Mouse (Mus musculus): ENCODE measurements around the gene Gm884. TPM values are rescaled to one million over a fixed set of nuclear protein-coding genes. Genes with fewer than 3 reads are reported as not detected.

The Gm884 gene
- total and polyA plus RNA-seq, 2 experiments from 2014 or later = 0.16 TPM; not detected in 1

DNA sequence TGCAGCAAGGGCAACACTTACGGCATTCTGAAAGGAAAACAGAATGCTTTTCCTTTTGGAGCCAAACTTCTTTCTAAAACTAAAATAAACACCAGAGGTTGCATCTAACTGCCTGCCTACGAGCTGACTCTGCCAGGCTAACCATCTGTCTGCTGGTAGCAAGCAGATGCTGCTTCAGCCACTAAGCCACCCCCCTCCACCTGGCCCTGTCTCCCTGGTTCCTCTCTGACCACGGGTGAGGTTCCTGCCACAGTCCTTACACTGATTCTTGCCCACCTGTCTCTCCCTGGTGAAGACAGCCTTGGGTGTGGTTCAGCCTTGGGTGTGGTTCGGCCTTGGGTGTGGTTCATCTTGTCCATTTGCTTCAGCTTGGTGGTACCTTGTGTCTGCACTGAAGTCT is 40.9 kb upstream of the Gm884 start:
- Histone ChIP-seq H3K36me3 (ENCODE audit: insufficient read depth, low read length) (no peaks in the 10 kb centered on the region), H3K4me3 (ENCODE audit: low read depth, low read length) (no peak overlapping the region), H3K9ac (replicated peaks; ENCODE audit: low read length, poor library complexity, severe bottlenecking) (no peak overlapping the region), H3K27me3 (ENCODE audit: insufficient read depth, low read length) (no peaks in the 10 kb centered on the region), H3K27ac (ENCODE audit: low read depth, low read length) (no peak overlapping the region), H3K4me1 (ENCODE audit: insufficient read depth, low read length) (peaks cover 14% of the 10 kb centered on the region), H3K4me2 (ENCODE audit: low read depth, low read length, poor library complexity, severe bottlenecking) (no peak overlapping the region), H3K9me3 (ENCODE audit: low read length) (no peaks in the 10 kb centered on the region)
- 66% methylated on average over 4 of the region's 4 CpGs for WGBS
- ATAC-seq (ENCODE audit: low FRiP score) = no peak
- no peak for TF ChIP-seq CTCF (IDR thresholded peaks at IDR 0.05)
- peak; percentile 54 for DNase-seq (ENCODE audit: low spot score)

- Histone ChIP-seq H3K4me3 (ENCODE audit: low read depth, low read length) (no peak overlapping the region), H3K4me2 (ENCODE audit: low read depth, low read length, poor library complexity, severe bottlenecking) (no peak overlapping the region), H3K9ac (replicated peaks; ENCODE audit: low read length, poor library complexity, severe bottlenecking) (no peak overlapping the region), H3K27ac (ENCODE audit: low read depth, low read length) (no peak overlapping the region), H3K36me3 (ENCODE audit: insufficient read depth, low read length) (no peaks in the 10 kb centered on the region), H3K4me1 (ENCODE audit: insufficient read depth, low read length) (peaks cover 11% of the 10 kb centered on the region; the same call in 1 of the 2 replicates), H3K27me3 (ENCODE audit: insufficient read depth, low read length) (peaks cover 10% of the 10 kb centered on the region), H3K9me3 (ENCODE audit: low read length) (no peaks in the 10 kb centered on the region)
- ATAC-seq (ENCODE audit: low FRiP score) = no peak
- no peak for TF ChIP-seq CTCF (IDR thresholded peaks at IDR 0.05)
- WGBS = 67% methylated on average over 7 of the region's 7 CpGs
- peak; percentile 76 for DNase-seq (ENCODE audit: low spot score)
These were observed 37.2 kb upstream of the Gm884 start for GRCm38 (mm10) chr11:103658189-103658588.

DNA sequence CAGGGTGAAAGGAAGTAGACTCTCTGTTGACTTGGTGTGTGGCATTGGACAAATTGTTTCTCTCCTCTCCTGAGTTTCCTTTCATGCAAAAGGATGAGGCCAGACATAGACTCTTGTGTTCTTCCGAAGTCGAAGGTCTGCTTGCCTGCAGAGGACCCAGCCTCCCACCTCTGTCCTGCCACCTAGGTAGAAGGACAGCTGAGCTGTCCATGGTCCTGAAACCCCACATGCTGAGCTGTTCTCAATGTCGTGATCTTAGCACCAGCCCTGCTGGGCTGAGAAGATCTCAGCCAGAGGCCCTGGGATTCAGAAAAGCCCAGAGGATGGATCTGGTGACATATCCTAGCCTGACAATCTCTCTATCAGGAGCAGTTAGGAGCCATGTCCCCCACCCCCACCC is 35.6 kb upstream of the Gm884 start:
- WGBS = 15% methylated on average over 3 of the region's 3 CpGs
- no peak for TF ChIP-seq CTCF (IDR thresholded peaks at IDR 0.05)
- ATAC-seq (ENCODE audit: low FRiP score) (no peak), DNase-seq (ENCODE audit: low spot score) (peak; percentile 13)
- no peak overlapping the region for H3K27ac ChIP-seq (ENCODE audit: low read depth, low read length)
- H3K4me3 ChIP-seq (ENCODE audit: low read depth, low read length) = no peak overlapping the region
- H3K27me3 ChIP-seq (ENCODE audit: insufficient read depth, low read length) = peaks cover 26% of the 10 kb centered on the region
- no peaks in the 10 kb centered on the region for H3K9me3 ChIP-seq (ENCODE audit: low read length)
- H3K36me3 ChIP-seq (ENCODE audit: insufficient read depth, low read length) = no peaks in the 10 kb centered on the region
- no peak overlapping the region for H3K9ac ChIP-seq (replicated peaks; ENCODE audit: low read length, poor library complexity, severe bottlenecking)
- peaks cover 11% of the 10 kb centered on the region; the same call in 1 of the 2 replicates for H3K4me1 ChIP-seq (ENCODE audit: insufficient read depth, low read length)
- H3K4me2 ChIP-seq (ENCODE audit: low read depth, low read length, poor library complexity, severe bottlenecking) = no peak overlapping the region

GRCm38 (mm10) chr11:103653359-103653965 is 32.5 kb upstream of the Gm884 start:
- Histone ChIP-seq H3K36me3 (ENCODE audit: insufficient read depth, low read length) (no peaks in the 10 kb centered on the region), H3K9ac (replicated peaks; ENCODE audit: low read length, poor library complexity, severe bottlenecking) (no peak overlapping the region), H3K4me3 (ENCODE audit: low read depth, low read length) (no peak overlapping the region), H3K4me2 (ENCODE audit: low read depth, low read length, poor library complexity, severe bottlenecking) (no peak overlapping the region), H3K9me3 (ENCODE audit: low read length) (no peaks in the 10 kb centered on the region), H3K4me1 (ENCODE audit: insufficient read depth, low read length) (peaks cover 11% of the 10 kb centered on the region; the same call in 1 of the 2 replicates), H3K27me3 (ENCODE audit: insufficient read depth, low read length) (peaks cover 48% of the 10 kb centered on the region), H3K27ac (ENCODE audit: low read depth, low read length) (no peak overlapping the region)
- no peak for ATAC-seq (ENCODE audit: low FRiP score)
- WGBS = 72% methylated on average over 10 of the region's 10 CpGs
- DNase-seq (ENCODE audit: low spot score) = no peak
- no peak for TF ChIP-seq CTCF (IDR thresholded peaks at IDR 0.05)

DNA sequence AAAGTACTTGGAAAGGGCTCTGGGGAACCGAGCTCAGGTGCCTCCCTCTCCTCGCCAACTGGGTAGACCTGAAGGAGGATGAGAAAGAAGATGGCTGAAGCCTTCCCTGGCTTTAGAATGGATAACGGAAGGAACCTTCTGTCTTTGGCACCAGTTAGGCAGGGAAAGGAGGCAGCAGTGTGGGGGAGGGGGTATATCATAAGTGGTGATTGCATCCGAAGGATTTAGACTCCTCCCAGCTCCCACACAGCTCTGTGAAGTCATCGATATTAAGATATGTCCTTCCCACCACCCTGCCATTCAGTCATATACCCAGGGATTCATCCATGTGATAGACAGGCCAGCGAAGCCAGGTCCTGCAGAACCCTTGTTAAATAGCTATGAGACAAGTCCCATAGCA is 30.5 kb upstream of the Gm884 start:
- no peak overlapping the region for H3K4me2 ChIP-seq (ENCODE audit: low read depth, low read length, poor library complexity, severe bottlenecking)
- WGBS = 82% methylated on average over 6 of the region's 6 CpGs
- no peak overlapping the region for H3K4me3 ChIP-seq (ENCODE audit: low read depth, low read length)
- ATAC-seq (ENCODE audit: low FRiP score) = no peak
- H3K36me3 ChIP-seq (ENCODE audit: insufficient read depth, low read length) = no peaks in the 10 kb centered on the region
- H3K27ac ChIP-seq (ENCODE audit: low read depth, low read length) = no peak overlapping the region
- H3K9me3 ChIP-seq (ENCODE audit: low read length) = no peaks in the 10 kb centered on the region
- no peak for TF ChIP-seq CTCF (IDR thresholded peaks at IDR 0.05)
- DNase-seq (ENCODE audit: low spot score) = no peak
- H3K27me3 ChIP-seq (ENCODE audit: insufficient read depth, low read length) = peaks cover 60% of the 10 kb centered on the region
- peaks cover 6% of the 10 kb centered on the region; the same call in 1 of the 2 replicates for H3K4me1 ChIP-seq (ENCODE audit: insufficient read depth, low read length)
- H3K9ac ChIP-seq (replicated peaks; ENCODE audit: low read length, poor library complexity, severe bottlenecking) = no peak overlapping the region

DNA sequence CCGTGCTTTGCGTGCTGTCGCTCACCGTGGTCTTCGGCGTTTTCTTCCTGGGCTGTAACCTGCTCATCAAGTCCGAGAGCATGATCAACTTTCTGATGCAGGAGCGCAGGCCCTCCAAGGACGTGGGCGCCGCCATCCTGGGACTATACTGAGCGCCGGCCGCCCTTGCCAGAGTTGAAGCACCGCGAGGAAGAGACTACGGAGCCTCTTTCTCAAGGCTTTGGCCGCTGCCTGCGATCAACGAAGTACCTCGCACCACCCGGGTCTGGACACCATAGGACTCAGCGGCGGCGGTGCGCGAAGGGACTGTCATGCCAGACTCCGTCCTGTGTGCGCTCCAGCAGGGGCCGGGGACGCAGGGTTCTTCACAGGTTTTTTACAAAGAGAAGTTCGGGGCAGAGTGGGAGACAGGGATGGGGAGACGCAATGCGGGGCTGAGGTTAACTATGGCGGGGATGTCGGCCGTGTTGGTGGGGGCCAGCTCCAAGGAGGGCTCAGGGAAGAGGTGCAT is 29.1 kb upstream of the Gm884 start:
- no peak overlapping the region for H3K27ac ChIP-seq (ENCODE audit: low read depth, low read length)
- peak overlapping the region; percentile 46 for H3K9ac ChIP-seq (replicated peaks; ENCODE audit: low read length, poor library complexity, severe bottlenecking)
- no peak for DNase-seq (ENCODE audit: low spot score)
- ATAC-seq (ENCODE audit: low FRiP score) = no peak
- peak overlapping the region; percentile 79 for H3K4me2 ChIP-seq (ENCODE audit: low read depth, low read length, poor library complexity, severe bottlenecking)
- H3K4me3 ChIP-seq (ENCODE audit: low read depth, low read length) = peak overlapping the region; percentile 44
- no peaks in the 10 kb centered on the region for H3K9me3 ChIP-seq (ENCODE audit: low read length)
- TF ChIP-seq CTCF (IDR thresholded peaks at IDR 0.05) = no peak
- H3K27me3 ChIP-seq (ENCODE audit: insufficient read depth, low read length) = peaks cover 60% of the 10 kb centered on the region
- no peaks in the 10 kb centered on the region for H3K36me3 ChIP-seq (ENCODE audit: insufficient read depth, low read length)
- no peaks in the 10 kb centered on the region for H3K4me1 ChIP-seq (ENCODE audit: insufficient read depth, low read length)
- WGBS = 2% methylated on average over 37 of the region's 37 CpGs
